Mouse (Mus musculus) heart, postnatal 4 days (tissue): Measurements from ENCODE around the gene Park7. TPM values are rescaled to one million over a fixed set of nuclear protein-coding genes. Genes with fewer than 3 reads are reported as not detected.

Source experiments
- total RNA-seq, 2 experiments: library from RNA; stranded (reverse); gene quantifications; 2 replicates each; pipeline ENCODE4 v1.2.3; 2021

The Park7 gene
- total RNA-seq, 2 experiments from 2014 or later, result 187 to 190 TPM

Other genes starting within 250 kb of the Park7 start
- gene Errfi1, start 60.5 kb downstream of the Park7 start, total RNA-seq, result 10 to 100 TPM; 18.6 to 20.4 TPM
- gene Tnfrsf9, start 125 bp upstream of the Park7 start, total RNA-seq, result under 1 TPM in 1 of 2 experiments, not detected in 1; 0.25 TPM
- gene Uts2, start 82.7 kb upstream of the Park7 start, total RNA-seq, result not detected
- gene Per3, start 130.2 kb upstream of the Park7 start, total RNA-seq, result 10 to 100 TPM; 12.0 to 12.9 TPM
- 10 to 100 TPM; 83.2 to 86.2 TPM for gene Vamp3, start 143.5 kb upstream of the Park7 start, total RNA-seq
- gene Gm13090, start 175.1 kb upstream of the Park7 start, total RNA-seq, result not detected